Mouse (Mus musculus) thymus, adult 2 months (tissue): Measurements from ENCODE around the gene Ksr2.

ENCODE experiments used
- CTCF ChIP-seq: fragments of 200-500 bp; IDR thresholded peaks from 2 replicates; pipeline ENCODE4 v1.5.1; 2012; ENCODE audit warnings: mild to moderate bottlenecking, control low read depth, low read length, moderate library complexity, borderline replicate concordance; ENCODE audit not compliant: control insufficient read depth, poor library complexity, insufficient read depth; ENCODE audit errors: extremely low read depth
- POLR2A ChIP-seq: fragments of 200-500 bp; IDR thresholded peaks from 2 replicates; pipeline ENCODE4 v1.6.1; 2012; ENCODE audit warnings: mild to moderate bottlenecking, low read length, control low read depth, moderate library complexity; ENCODE audit not compliant: control insufficient read depth, poor library complexity, insufficient read depth; ENCODE audit errors: extremely low read depth

DNA sequence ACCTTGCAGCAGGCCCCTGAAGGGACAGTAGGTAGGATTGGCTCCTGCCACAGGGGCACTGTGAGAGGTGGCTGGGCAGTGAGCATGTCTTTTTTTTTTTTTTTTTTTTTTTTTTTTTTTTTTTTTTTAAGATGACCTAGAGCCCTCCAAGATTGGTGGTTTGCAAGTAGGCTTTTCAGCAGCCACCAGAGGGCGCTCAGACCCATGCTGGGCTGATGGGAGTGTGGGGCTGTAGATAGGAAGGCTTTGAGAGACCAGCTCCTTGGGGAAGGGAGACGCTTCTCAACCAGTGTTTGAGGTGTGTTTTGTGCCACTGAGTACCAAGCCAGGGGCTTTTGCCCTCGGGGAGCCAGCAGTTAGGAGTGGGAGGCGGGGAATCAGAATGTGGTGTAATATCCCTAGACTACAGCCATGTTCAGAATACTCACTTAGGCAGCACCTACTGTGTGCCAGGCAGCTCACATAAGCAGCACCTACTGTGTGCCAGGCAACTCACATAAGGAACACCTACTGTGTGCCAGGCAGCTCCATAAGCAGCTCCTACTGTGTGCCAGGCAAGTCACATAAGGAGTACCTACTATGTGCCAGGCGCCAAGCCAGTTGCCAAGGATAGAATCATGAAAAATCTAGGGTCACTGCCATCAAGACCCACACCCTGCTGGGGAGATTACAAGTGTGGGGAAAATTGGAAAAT lies 200.7 kb downstream of the Ksr2 start:
- TF ChIP-seq CTCF (peak; percentile 50; the same call in 1 of the 2 replicates), POLR2A (no peak)
